Mouse (Mus musculus): ENCODE data around the gene Gm5485. TPM values are rescaled to one million over a fixed set of nuclear protein-coding genes. Genes with fewer than 3 reads are reported as not detected.

The Gm5485 gene
- total RNA-seq (2012; rRNA removed) (not detected in 2 replicates), total RNA-seq (2014; rRNA removed) (not detected in 2 replicates), polyA plus RNA-seq (2012; ENCODE audit: insufficient read length, low read depth) (not detected in 2 replicates)

DNA sequence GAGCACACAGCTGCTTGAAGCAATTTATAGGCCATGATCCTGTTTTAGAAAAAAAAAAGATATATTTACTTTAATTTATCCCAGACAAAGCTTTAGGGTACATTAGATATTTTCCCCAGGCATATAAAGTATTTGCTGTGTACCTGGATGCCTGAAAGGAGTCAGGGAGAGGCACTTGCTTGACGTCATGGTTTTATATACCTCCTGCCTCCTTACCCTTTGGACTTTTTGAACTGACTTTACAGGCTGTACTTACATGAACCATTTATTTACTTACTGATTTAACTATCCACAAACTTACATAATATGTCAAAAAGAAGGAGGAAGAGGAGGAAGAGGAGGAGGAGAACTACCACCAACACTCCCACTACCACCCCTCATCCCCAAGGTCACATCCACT, at the start of gene Gm5485:
Gene Gm5485, minus strand, starts transcription at position 171 of the 400 bp plus-strand sequence.
- Histone ChIP-seq H3K4me2 (ENCODE audit: insufficient read depth, low read depth, poor library complexity, severe bottlenecking) (no peak within 1 kb of the TSS), H3K9ac (ENCODE audit: insufficient read depth, low read depth) (no peak within 1 kb of the TSS), H3K9me3 (replicated peaks; ENCODE audit: low read length) (peaks cover 74% of the 10 kb centered on the region), H3K27me3 (replicated peaks) (no peaks in the 10 kb centered on the region), H3K27ac (ENCODE audit: insufficient read depth, low read depth) (no peak within 1 kb of the TSS), H3K36me3 (replicated peaks in 1 of 2; ENCODE audit: control insufficient read depth in 1 of 2, insufficient read depth in 1 of 2, low read length in 1 of 2) (no peaks in the 10 kb centered on the region), H3K4me3 (replicated peaks in 1 of 3; ENCODE audit: low read depth in 2 of 3, low read length in 2 of 3, poor library complexity in 1 of 3) (no peak within 1 kb of the TSS), H3K4me1 (ENCODE audit: control insufficient read depth in 1 of 2, insufficient read depth in 2 of 2) (no peaks in the 10 kb centered on the region), H3K79me2 (replicated peaks; ENCODE audit: control insufficient read depth, extremely low read depth, insufficient read depth, poor library complexity, severe bottlenecking) (0 out of 2 replicates have a peak, but pooled peaks cover 2% of the 10 kb centered on the region)
- TF ChIP-seq IRF4 (IDR thresholded peaks at IDR 0.05; ENCODE audit: low read depth, low read length) (no peak), SIN3A (IDR thresholded peaks at IDR 0.05; ENCODE audit: low read length) (no peak), TCF12 (IDR thresholded peaks at IDR 0.05; ENCODE audit: low read depth, low read length) (no peak), KAT2A (IDR thresholded peaks at IDR 0.05; ENCODE audit: insufficient replicate concordance, low read length) (no peak), POLR2A (IDR thresholded peaks at IDR 0.05; ENCODE audit: low read depth, low read length) (no peak), JUND (conservative IDR thresholded peaks at IDR 0.05; ENCODE audit: low read depth, low read length) (no peak), POLR2AphosphoS2 (IDR thresholded peaks at IDR 0.05; ENCODE audit: low read depth, low read length) (no peak), MYC (IDR thresholded peaks at IDR 0.05; ENCODE audit: low read depth, low read length) (no peak), BHLHE40 (IDR thresholded peaks at IDR 0.05; ENCODE audit: low read depth, low read length) (no peak)
- no peak for DNase-seq (ENCODE audit: extremely low read depth)
- in situ Hi-C loops (cut with MboI; ENCODE audit: low pct_ligation_motif_present, low pct_unique_long_range_greater_than_20kb, low sequenced_read_pairs) (no loop called here), dilution Hi-C loops (cut with MboI; ENCODE audit: extremely low pct_ligation_motif_present, extremely low pct_unique_long_range_greater_than_20kb, low sequenced_read_pairs) (no loop called here)

DNA sequence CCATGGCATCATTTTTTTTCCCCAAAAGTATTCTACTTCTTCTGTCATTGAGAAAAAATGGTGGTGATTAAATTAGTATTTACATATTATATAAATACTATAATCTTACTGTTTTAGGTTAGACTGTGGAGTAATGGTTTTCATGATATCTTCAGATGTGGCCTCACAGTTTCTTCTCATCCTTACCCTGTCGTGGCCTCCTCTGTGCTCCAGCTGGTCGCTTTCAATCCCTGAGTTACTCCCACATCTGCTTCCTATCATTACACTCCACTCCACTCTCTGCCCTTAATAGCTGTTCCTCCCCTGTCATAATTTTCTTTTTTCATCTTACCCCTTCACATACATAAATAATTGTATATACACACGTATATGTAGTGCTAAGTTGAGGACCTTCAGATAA, 41.0 kb upstream of the Gm5485 start:
- Histone ChIP-seq H3K4me1 (ENCODE audit: control insufficient read depth in 1 of 2, insufficient read depth in 2 of 2) (no peaks in the 10 kb centered on the region), H3K27me3 (replicated peaks) (no peaks in the 10 kb centered on the region), H3K27ac (ENCODE audit: insufficient read depth, low read depth) (no peak overlapping the region), H3K9me3 (replicated peaks; ENCODE audit: low read length) (peaks cover 56% of the 10 kb centered on the region), H3K79me2 (replicated peaks; ENCODE audit: control insufficient read depth, extremely low read depth, insufficient read depth, poor library complexity, severe bottlenecking) (no peaks in the 10 kb centered on the region), H3K36me3 (replicated peaks in 1 of 2; ENCODE audit: control insufficient read depth in 1 of 2, insufficient read depth in 1 of 2, low read length in 1 of 2) (no peaks in the 10 kb centered on the region), H3K4me2 (ENCODE audit: insufficient read depth, low read depth, poor library complexity, severe bottlenecking) (no peak overlapping the region), H3K4me3 (replicated peaks in 1 of 3; ENCODE audit: low read depth in 2 of 3, low read length in 2 of 3, poor library complexity in 1 of 3) (no peak overlapping the region), H3K9ac (ENCODE audit: insufficient read depth, low read depth) (no peak overlapping the region)
- dilution Hi-C loops (cut with MboI; ENCODE audit: extremely low pct_ligation_motif_present, extremely low pct_unique_long_range_greater_than_20kb, low sequenced_read_pairs) (no loop called here), in situ Hi-C loops (cut with MboI; ENCODE audit: low pct_ligation_motif_present, low pct_unique_long_range_greater_than_20kb, low sequenced_read_pairs) (no loop called here)
- TF ChIP-seq RCOR1 (conservative IDR thresholded peaks at IDR 0.05; ENCODE audit: low read depth, low read length) = no peak
- TF ChIP-seq MEF2A (IDR thresholded peaks at IDR 0.05; ENCODE audit: borderline replicate concordance, low read depth, low read length) = no peak
- DNase-seq (ENCODE audit: extremely low read depth) = no peak

DNA sequence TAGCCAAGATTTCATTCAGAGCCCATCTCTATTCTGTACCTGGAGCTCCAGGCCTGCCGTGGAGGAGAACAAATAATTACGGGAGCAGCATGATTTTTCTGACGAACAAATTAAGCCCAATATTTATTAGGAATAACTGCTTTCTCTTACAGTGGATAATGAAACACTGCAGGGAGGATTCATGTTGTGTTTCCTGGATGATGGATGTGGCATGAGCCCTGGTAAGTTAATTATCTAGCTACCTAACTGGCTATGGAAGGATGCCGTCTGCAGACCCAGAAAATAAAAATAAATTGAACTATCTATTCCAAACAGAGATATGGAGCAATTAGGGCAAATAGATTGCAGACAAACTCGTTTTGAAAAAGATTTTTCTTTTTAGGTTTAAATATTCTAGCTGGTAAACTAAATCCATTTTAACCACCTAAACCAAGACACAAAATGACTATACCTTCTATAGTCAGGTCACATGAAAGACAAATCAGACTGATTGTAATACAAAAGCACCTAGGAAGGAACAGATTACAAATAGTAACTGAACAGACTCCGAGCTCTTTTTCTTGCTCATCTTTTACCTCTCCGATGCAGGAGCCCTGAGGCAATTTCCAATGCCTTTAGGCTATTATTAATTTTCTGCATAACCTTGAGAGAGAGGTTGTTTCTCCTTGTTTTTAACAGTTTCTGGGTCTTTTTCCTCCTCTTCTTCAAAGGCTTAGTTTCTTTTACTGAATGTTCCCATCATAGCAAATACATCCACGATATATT, 34.1 kb upstream of the Gm5485 start:
- Histone ChIP-seq H3K9ac (ENCODE audit: insufficient read depth, low read depth) (no peak overlapping the region), H3K79me2 (replicated peaks; ENCODE audit: control insufficient read depth, extremely low read depth, insufficient read depth, poor library complexity, severe bottlenecking) (no peaks in the 10 kb centered on the region), H3K27ac (ENCODE audit: insufficient read depth, low read depth) (no peak overlapping the region), H3K4me3 (replicated peaks in 1 of 3; ENCODE audit: low read depth in 2 of 3, low read length in 2 of 3, poor library complexity in 1 of 3) (no peak overlapping the region), H3K36me3 (replicated peaks in 1 of 2; ENCODE audit: control insufficient read depth in 1 of 2, insufficient read depth in 1 of 2, low read length in 1 of 2) (no peaks in the 10 kb centered on the region), H3K4me2 (ENCODE audit: insufficient read depth, low read depth, poor library complexity, severe bottlenecking) (no peak overlapping the region), H3K4me1 (ENCODE audit: control insufficient read depth in 1 of 2, insufficient read depth in 2 of 2) (no peaks in the 10 kb centered on the region), H3K27me3 (replicated peaks) (no peaks in the 10 kb centered on the region), H3K9me3 (replicated peaks; ENCODE audit: low read length) (peaks cover 70% of the 10 kb centered on the region)
- dilution Hi-C loops (cut with MboI; ENCODE audit: extremely low pct_ligation_motif_present, extremely low pct_unique_long_range_greater_than_20kb, low sequenced_read_pairs) = no loop called here
- no peak for DNase-seq (ENCODE audit: extremely low read depth)
- in situ Hi-C loops (cut with MboI; ENCODE audit: low pct_ligation_motif_present, low pct_unique_long_range_greater_than_20kb, low sequenced_read_pairs) = no loop called here
- TF ChIP-seq ZC3H11A (IDR thresholded peaks at IDR 0.05; ENCODE audit: low read depth, low read length) (no peak), MAX (IDR thresholded peaks at IDR 0.05; ENCODE audit: low read length) (no peak), ZMIZ1 (IDR thresholded peaks at IDR 0.05; ENCODE audit: low read depth, low read length) (no peak), RAD21 (IDR thresholded peaks at IDR 0.05; ENCODE audit: low read depth, low read length) (no peak), JUN (IDR thresholded peaks at IDR 0.05; ENCODE audit: insufficient read depth, low read depth, low read length) (no peak), MEF2A (IDR thresholded peaks at IDR 0.05; ENCODE audit: borderline replicate concordance, low read depth, low read length) (no peak), IRF4 (IDR thresholded peaks at IDR 0.05; ENCODE audit: low read depth, low read length) (no peak), CHD1 (IDR thresholded peaks at IDR 0.05; ENCODE audit: low read depth, low read length) (no peak), EP300 (IDR thresholded peaks at IDR 0.05; ENCODE audit: low read length) (no peak), MAZ (IDR thresholded peaks at IDR 0.05; ENCODE audit: low read depth, low read length) (no peak), ELF1 (IDR thresholded peaks at IDR 0.05; ENCODE audit: low read depth, low read length) (no peak), SMC3 (IDR thresholded peaks at IDR 0.05; ENCODE audit: low read depth, low read length) (no peak), KAT2A (IDR thresholded peaks at IDR 0.05; ENCODE audit: insufficient replicate concordance, low read length) (no peak), USF1 (IDR thresholded peaks at IDR 0.05; ENCODE audit: low read depth, low read length) (no peak), NRF1 (IDR thresholded peaks at IDR 0.05; ENCODE audit: low read depth, low read length) (no peak), UBTF (IDR thresholded peaks at IDR 0.05; ENCODE audit: low read depth, low read length) (no peak), TBP (conservative IDR thresholded peaks at IDR 0.05; ENCODE audit: low read depth, low read length) (no peak)
